Mouse (Mus musculus) spleen, postnatal 10 days (tissue): ENCODE results near the gene 4933421I07Rik.

Experiments
- DNase-seq, 2 experiments: peaks; one replicate each; pipeline ENCODE4 v3.0.0; 2021 to 2022; ENCODE audit warnings: low spot score in 2 of 2

The 4933421I07Rik gene

DNA sequence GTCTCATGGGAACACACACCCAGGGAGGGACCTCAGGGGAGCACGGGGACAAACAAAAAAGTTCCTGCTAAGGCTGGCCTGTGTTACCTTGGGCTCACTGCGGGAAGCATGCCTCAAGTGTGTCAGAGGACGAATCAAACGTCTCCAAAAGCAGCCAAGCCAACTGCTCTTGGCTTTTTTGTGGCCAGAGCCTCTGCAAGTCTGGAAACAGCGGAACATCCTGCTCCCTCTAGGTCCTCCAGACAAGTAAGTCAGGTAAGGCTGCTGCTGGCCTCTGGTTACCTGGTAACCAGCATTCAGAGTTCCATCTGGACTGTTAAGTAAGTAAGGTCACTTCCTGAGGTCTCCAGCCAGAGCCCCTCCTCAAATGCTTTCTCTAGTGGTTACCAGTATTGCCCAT, at the start of gene 4933421I07Rik:
TSS of gene 4933421I07Rik (minus strand) at position 271 of the 400 bp plus-strand sequence.
- DNase-seq, result no peak

GRCm38 (mm10) chr7:42497356-42497755, 49.4 kb upstream of the 4933421I07Rik start:
- no peak for DNase-seq

DNA sequence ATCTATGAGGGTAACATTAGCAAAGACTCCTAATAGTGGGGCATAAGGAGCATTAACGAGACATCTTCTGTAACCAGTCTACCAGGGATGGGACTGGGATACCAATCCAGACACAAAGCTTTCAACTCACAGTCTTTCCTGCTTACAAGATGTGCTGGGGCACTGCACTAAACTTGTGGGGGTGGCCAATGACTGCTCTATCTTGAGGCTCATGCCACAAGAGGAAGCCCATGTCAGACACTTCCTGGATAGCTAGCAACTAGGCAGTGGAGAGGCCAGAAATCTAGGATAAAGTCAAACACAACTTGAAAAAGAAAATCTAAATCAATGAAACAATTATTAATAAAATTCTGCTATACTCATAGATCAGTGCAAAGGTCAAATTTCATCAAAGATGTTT, 48.3 kb upstream of the 4933421I07Rik start:
- DNase-seq, result no peak

DNA sequence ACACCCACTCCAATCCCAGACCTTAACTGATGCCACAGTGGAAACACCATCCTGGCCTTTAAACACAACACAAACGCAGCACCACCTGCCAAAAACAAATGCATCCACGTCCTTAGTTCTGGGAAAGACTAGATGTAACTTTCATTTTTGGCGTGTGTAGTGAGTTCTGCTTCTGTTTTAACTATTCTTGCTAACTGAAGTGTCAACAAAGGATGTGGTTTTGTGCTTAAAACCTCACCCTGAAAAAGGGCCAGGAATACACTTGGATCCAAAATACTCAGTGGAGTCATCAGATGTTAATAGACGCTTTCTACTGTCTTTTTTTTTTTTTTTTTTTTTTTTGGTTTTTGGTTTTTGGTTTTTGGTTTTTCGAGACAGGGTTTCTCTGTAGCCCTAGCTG, 42.9 kb upstream of the 4933421I07Rik start:
- DNase-seq, result no peak

- DNase-seq, result no peak
Observed at GRCm38 (mm10) chr7:42490358-42490757, 42.4 kb upstream of the 4933421I07Rik start.

GRCm38 (mm10) chr7:42454640-42455039, 6.7 kb upstream of the 4933421I07Rik start:
- no peak for DNase-seq

DNA sequence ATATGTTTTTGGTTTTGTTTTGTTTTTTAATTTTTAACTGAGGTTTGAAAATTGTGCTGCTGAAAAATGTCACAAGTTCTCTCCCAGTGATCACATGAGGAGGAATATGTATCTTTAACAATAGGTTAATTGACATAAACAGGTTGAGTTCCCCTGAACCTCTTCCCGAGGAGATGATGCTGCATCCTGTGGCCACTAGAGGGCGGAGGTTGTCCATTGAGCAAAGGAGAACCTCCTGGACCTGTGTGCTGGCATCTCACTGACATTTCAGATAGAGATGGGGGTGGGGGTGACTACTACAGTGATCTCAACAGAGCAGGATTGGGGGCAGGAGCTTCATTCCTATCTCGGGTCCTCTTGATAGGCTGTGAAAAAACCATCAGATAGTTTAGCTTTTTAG, 2.7 kb upstream of the 4933421I07Rik start:
- peak in 1 of 2 experiments; percentile 28 for DNase-seq

DNA sequence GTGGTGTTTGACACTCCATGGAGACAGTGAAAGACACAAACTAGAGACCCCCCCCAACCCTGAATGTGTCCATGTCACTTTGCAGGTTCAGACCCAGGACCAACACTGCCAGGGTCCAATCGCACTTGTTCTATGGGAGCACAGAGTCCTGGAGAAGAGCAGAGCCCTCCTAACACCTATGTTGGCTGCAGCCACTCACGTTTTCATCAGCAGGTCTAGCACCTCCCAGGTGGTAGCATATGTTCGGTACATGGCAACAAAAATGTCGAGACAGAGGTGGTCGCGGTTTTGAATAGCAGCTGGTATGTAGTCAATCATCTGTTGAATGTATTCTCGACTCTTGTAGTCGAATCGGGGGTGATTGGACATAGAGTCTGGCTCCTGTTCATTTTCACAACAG, 568 bp downstream of the 4933421I07Rik start:
- DNase-seq, result no peak
